Mouse (Mus musculus) spleen, embryonic (tissue): ENCODE results near the gene Tbx10.
"Not testable (repeated sequence)": the region's sequence is repeated elsewhere in the genome, so short reads cannot be mapped to it uniquely, and the experiment has no call there.

ENCODE experiments used
- CTCF ChIA-PET: fragments of 350-600 bp; sonication (Branson Sonifier 250); formaldehyde crosslinking; loops from one replicate; lab custom pipeline; 2022; lab: Charles Lee

The Tbx10 gene

GRCm38 (mm10) chr19:3992416-3992815 is at the start of gene Tbx10:
Gene Tbx10 (plus strand): TSS chr19:3992752.
- CTCF ChIA-PET = no interaction called here

GRCm38 (mm10) chr19:3942986-3943735 is 49.4 kb upstream of the Tbx10 start:
- CTCF ChIA-PET = interaction anchor here (0.5 to 1.0 kb wide), 2 partner anchors 20 to 619 kb away, joined by 3 read pairs; no protein-coding TSS in a partner anchor

- CTCF ChIA-PET = interaction anchor here (0.5 to 1.0 kb wide), 2 partner anchors 35 to 95 kb away, joined by 3 read pairs; partner anchors contain the start of gene Chka
Measured at GRCm38 (mm10) chr19:3945872-3946564, 46.5 kb upstream of the Tbx10 start.

- CTCF ChIA-PET = interaction anchor here (0.5 to 1.0 kb wide), 3 partner anchors 14 to 95 kb away, joined by 3 to 4 read pairs (median 3); partner anchors contain the start of gene Chka
Measured at GRCm38 (mm10) chr19:3946715-3947114, 45.8 kb upstream of the Tbx10 start.

GRCm38 (mm10) chr19:3947813-3948212 is 44.7 kb upstream of the Tbx10 start:
- CTCF ChIA-PET = no interaction called here

- CTCF ChIA-PET = interaction anchor here (0.5 to 1.1 kb wide), 4 partner anchors 32 to 388 kb away, joined by 3 to 4 read pairs (median 4); no protein-coding TSS in a partner anchor
Measured at GRCm38 (mm10) chr19:3948546-3948945, 44.0 kb upstream of the Tbx10 start.

- CTCF ChIA-PET = no interaction called here
Measured at GRCm38 (mm10) chr19:3950331-3950730, 42.2 kb upstream of the Tbx10 start.

- CTCF ChIA-PET = no interaction called here
Measured at GRCm38 (mm10) chr19:3951461-3951860, 41.1 kb upstream of the Tbx10 start.

- CTCF ChIA-PET = interaction anchor here (0.6 kb wide), 1 partner anchor 47 kb away, joined by 4 read pairs; no protein-coding TSS in a partner anchor
Measured at GRCm38 (mm10) chr19:3952099-3952498, 40.5 kb upstream of the Tbx10 start.

GRCm38 (mm10) chr19:3955033-3955432 is 37.5 kb upstream of the Tbx10 start:
- CTCF ChIA-PET = no interaction called here

GRCm38 (mm10) chr19:3955804-3956203 is 36.7 kb upstream of the Tbx10 start:
- CTCF ChIA-PET = no interaction called here

- CTCF ChIA-PET = not testable (repeated sequence)
Measured at GRCm38 (mm10) chr19:3957296-3958036, 35.1 kb upstream of the Tbx10 start.

GRCm38 (mm10) chr19:3958470-3958869 is 34.1 kb upstream of the Tbx10 start, which contains the start of gene Aldh3b3:
Gene Aldh3b3 (plus strand): TSS chr19:3958645.
- CTCF ChIA-PET = no interaction called here

- CTCF ChIA-PET = no interaction called here
Measured at GRCm38 (mm10) chr19:3959030-3959429, 33.5 kb upstream of the Tbx10 start.

- CTCF ChIA-PET = interaction anchor here (0.6 kb wide), 2 partner anchors 13 to 229 kb away, joined by 3 to 4 read pairs; no protein-coding TSS in a partner anchor
Measured at GRCm38 (mm10) chr19:3960211-3960610, 32.3 kb upstream of the Tbx10 start.

- CTCF ChIA-PET = not testable (repeated sequence)
Measured at GRCm38 (mm10) chr19:3961805-3962204, 30.7 kb upstream of the Tbx10 start.

GRCm38 (mm10) chr19:3962469-3962868 is 30.1 kb upstream of the Tbx10 start:
- CTCF ChIA-PET = no interaction called here

- CTCF ChIA-PET = no interaction called here
Measured at GRCm38 (mm10) chr19:3964030-3964429, 28.5 kb upstream of the Tbx10 start.

GRCm38 (mm10) chr19:3966330-3967075 is 26.0 kb upstream of the Tbx10 start:
- CTCF ChIA-PET = interaction anchor here (0.6 kb wide), 1 partner anchor 13 kb away, joined by 5 read pairs; no protein-coding TSS in a partner anchor

GRCm38 (mm10) chr19:3967258-3967657 is 25.3 kb upstream of the Tbx10 start:
- CTCF ChIA-PET = interaction anchor here (0.6 kb wide), 1 partner anchor 14 kb away, joined by 5 read pairs; no protein-coding TSS in a partner anchor

- CTCF ChIA-PET = interaction anchor here (0.6 kb wide), 1 partner anchor 123 kb away, joined by 3 read pairs; no protein-coding TSS in a partner anchor
Measured at GRCm38 (mm10) chr19:3972229-3972628, 20.3 kb upstream of the Tbx10 start, which contains the start of gene Aldh3b2. Gene Aldh3b2 (plus strand): TSS chr19:3972328.
